Mouse (Mus musculus) heart, postnatal 36 days (tissue): ENCODE results near the gene Pip5k1b. TPM values are rescaled to one million over a fixed set of nuclear protein-coding genes. Genes with fewer than 3 reads are reported as not detected.

Source experiments
- DNase-seq, 2 experiments: peaks; one replicate each; pipeline ENCODE4 v3.0.0; 2021 to 2022
- intact Hi-C: fragments of 180-260 bp; cut with DNase I; formaldehyde crosslinking; loops from one replicate; pipeline ENCODE4 v1.15.1; 2025
- total RNA-seq, 2 experiments: library from RNA; stranded (reverse); gene quantifications; 2 replicates each; pipeline ENCODE4 v1.2.3; 2021

Pip5k1b gene
- total RNA-seq, 2 experiments from 2014 or later = 22.1 to 27.5 TPM

DNA sequence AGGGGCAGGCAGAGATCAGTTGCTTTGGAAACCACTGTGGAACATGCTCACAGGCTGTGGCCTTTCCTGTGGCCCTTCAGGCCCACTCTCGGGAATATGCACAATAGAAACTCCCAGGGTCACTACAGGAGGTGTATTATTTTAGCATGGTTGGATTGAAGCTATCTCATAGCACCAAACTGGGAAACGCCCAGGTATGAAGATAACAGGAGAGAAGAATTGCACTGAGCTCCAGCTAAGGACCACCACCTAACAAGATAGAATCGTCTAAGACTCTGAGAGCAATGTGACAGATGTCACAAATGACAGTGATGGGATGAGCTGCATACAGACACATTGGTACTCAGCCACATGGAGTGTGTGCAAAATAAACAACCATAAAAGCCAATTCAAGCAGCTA lies 281.4 kb downstream of the Pip5k1b start:
- intact Hi-C loops = loop anchor here (5.0 to 10.0 kb wide), 2 partner anchors 172 to 239 kb away; partner anchors contain the start of gene Fam189a2
- no peak for DNase-seq

DNA sequence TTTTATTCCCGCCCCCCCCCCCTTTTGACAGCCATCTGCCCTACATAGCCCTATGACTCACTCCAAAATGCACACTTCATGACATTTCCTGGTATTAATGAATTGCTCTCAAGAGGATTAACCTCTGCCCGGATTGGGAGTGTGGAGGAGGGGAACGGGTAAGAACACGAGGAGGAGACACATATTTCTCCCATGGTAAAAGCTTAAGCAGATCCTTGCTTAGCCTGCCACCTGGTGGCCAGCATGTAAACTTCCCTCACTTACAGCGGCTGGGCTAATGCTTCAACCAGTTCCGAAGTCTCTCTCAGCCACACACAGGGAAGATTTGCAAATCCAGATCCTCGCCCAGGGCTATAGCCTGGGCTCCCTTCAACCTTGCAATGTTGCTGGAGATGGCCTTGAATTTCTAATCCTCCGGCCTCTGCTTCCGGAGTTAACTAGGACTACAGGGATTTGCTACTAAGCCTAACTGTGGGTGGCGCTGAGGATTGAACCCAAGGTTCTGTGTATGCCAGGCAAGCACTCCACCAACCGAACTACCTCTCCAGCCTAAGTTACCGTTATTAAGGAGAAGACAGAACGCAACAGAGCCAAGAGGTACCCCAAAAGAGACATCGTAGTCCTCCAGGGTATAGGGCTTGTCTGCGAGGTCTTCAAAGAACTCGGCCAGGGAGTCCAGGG lies 283.8 kb downstream of the Pip5k1b start:
- peak; percentile 80 to 85 for DNase-seq
- intact Hi-C loops = loop anchor here (5.0 to 10.0 kb wide), 2 partner anchors 170 to 237 kb away; partner anchors contain the start of gene Fam189a2

GRCm38 (mm10) chr19:24271326-24271725 lies 284.3 kb downstream of the Pip5k1b start:
- intact Hi-C loops = loop anchor here (5.0 to 10.0 kb wide), 2 partner anchors 169 to 237 kb away; partner anchors contain the start of gene Fam189a2

GRCm38 (mm10) chr19:24268531-24268930 lies 287.1 kb downstream of the Pip5k1b start:
- no peak for DNase-seq
- intact Hi-C loops = loop anchor here (5.0 to 10.0 kb wide), 2 partner anchors 304 to 406 kb away; no protein-coding TSS in a partner anchor

More at GRCm38 (mm10) chr19:24271326-24271725, 284.3 kb downstream of the Pip5k1b start:
- DNase-seq = peak; percentile 19 to 31

DNA sequence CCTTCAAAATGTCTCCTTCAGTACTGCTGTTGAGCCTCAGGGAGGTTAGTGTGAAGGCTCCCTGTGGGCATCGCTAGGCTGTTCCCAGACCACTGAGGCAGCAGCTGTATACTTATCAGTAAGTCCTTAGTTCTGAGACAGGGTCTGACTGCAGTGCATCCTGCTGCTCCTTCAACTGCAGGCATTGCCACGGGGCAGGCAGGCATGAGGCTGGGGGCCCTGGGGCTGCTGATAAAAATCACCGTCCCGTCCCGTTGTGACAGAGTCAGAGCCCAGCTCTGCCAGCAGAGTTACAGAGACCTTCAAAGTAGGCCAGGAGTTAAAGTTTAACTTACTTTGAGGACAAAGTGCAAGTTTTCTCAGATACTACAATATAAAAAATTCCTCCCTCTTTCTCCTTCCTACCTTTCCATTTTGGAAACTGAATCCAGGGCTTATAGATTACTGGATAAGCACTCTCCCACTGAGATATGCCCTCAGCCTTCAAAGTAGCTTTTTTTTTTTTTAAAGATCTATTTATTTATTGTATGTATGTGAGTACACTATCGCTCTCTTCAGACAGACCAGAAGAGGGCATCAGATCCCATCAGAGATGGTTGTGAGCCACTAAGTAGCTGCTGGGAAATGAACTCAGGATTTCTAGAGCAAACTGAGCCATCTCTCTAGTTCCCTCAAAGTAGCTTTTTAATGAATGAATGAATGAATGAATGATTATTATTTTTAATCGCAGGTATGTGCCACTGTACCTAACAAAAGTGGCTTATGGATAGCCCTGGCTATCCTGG lies 289.4 kb downstream of the Pip5k1b start:
- intact Hi-C loops = loop anchor here (5.0 to 10.0 kb wide), 2 partner anchors 301 to 404 kb away; no protein-coding TSS in a partner anchor

GRCm38 (mm10) chr19:24264991-24265390 lies 290.7 kb downstream of the Pip5k1b start:
- intact Hi-C loops = loop anchor here (2.0 to 10.0 kb wide), 4 partner anchors 72 to 403 kb away; no protein-coding TSS in a partner anchor
- peak; percentile 81 to 86 for DNase-seq

More for the DNA sequence above, 289.4 kb downstream of the Pip5k1b start:
- DNase-seq = no peak

DNA sequence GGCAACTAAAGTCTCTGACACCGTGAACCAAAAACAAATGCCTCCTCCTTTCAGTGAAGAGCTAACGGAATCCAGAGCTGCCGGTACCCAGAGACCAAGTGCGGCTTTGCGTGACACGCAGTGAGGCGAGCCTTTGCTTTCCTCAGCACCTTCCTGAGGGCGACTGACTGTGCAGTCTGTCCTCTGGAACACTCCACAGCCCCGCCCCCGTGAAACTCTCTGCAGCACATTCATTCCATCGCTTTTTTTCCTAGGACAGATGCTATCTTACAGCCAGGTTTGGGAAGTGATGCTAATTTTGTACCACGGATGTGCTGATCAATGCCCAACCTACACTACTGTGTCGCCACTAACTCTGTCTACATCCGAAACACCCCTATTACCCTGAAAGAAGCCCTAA lies 292.9 kb downstream of the Pip5k1b start:
- intact Hi-C loops = loop anchor here (10.0 kb wide), 1 partner anchor 298 kb away; no protein-coding TSS in a partner anchor
- DNase-seq = no peak

DNA sequence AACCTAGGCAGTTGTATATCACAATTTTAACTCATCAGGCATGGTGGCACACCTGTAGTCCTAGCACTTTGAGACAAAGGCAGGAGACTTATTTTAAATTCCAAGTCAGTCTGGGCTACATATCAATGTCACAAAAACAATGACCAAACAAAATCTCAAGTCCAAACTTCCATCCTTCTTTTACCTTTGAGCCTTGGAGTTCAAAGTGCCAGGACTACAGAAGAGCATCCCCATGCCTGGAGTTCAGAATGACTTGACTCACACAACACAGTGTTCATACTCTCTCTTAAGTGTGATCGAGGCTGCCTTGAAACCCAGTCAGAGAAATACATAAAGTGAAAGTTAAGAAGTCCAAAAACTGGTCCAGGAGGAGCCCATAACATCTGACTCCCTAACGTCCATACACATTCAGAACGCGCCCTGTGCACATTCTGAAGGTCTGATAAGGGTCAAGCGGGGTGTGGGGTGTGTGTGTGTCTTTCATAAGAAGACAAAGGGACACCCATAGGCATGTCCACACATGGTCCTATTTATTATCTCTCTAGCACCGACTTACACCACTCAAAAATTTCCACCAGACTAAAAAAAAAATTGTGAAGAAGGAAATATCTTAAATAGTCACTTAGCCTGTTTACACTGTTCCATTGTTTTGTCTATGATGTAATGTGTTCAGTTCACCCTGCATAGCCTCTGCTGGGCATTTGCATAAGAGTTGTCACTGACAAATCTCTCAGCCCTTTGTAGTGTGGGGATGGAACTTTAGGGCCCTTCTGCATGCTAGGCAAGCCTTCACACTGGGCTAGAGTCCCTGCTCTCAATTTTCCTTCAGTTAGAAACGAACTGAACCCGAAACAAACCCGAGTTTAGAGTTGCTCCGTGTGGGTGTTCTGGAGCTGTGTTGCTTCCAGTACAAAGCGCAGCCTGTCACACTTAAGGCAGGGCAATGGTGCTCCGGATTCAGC lies 296.0 kb downstream of the Pip5k1b start:
- intact Hi-C loops = loop anchor here (2.0 to 10.0 kb wide), 2 partner anchors 35 to 295 kb away; partner anchors contain the start of gene Tjp2
- DNase-seq = no peak

GRCm38 (mm10) chr19:24258368-24258767 lies 297.3 kb downstream of the Pip5k1b start:
- DNase-seq = no peak
- intact Hi-C loops = loop anchor here (2.0 kb wide), 1 partner anchor 34 kb away; the partner anchor contains the start of gene Tjp2

DNA sequence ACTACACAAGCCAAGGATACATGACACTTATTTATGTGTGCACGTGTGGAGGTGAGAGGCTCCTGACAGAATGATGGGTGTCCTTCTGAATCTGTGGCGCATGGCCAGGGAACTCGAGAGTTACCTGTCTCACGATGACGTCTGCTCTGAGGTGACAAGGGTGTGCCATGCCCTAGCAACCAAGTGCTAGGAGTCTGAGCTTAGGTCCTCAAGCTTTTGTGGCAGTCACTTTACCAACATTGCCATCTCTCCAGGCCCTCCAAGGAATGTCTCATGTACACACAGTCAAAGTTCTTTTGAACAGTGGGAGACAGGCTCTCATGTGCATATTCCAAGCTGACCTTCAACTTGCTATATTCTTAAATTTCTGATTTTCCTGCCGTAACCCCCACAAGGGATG lies 297.7 kb downstream of the Pip5k1b start:
- intact Hi-C loops = loop anchor here (2.0 kb wide), 1 partner anchor 33 kb away; the partner anchor contains the start of gene Tjp2
- no peak for DNase-seq

GRCm38 (mm10) chr19:24253657-24254260 lies 301.9 kb downstream of the Pip5k1b start:
- DNase-seq = no peak
- intact Hi-C loops = no loop called here

GRCm38 (mm10) chr19:24251869-24252268 lies 303.8 kb downstream of the Pip5k1b start:
- intact Hi-C loops = no loop called here
- DNase-seq = peak; percentile 13 to 23

Other genes starting within 250 kb of the Pip5k1b start
- 10 to 100 TPM; 22.2 to 22.7 TPM for gene Fam122a, start 78.5 kb downstream of the Pip5k1b start, total RNA-seq
- under 1 TPM in 1 of 2 experiments, not detected in 1; 0.08 TPM for gene Tmem252, start 118.1 kb upstream of the Pip5k1b start, total RNA-seq